8 mouse cellular contexts compared by ENCODE assay signal in the genomic region with DNA sequence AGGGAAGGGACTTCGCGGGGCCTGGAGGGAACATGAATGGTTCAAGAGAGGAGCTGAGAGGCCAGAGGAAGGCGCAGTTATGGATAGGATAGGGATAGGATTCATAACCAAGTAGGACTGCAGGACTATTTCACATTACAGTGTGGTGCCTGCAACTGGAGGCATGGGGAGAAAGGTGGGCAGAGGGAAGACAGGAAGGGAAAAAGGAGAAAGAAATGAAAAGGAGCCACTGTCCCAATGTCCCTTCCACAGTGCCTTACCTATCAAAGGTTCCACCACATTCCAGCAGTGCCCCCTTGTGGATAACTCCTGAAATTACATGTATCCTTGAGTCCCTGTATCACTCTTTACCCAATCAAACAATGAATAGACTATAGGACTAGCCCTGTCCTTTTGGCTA.
DNase-seq lines count a peak whose midpoint lies in the region; ATAC-seq and TF ChIP-seq lines count a peak whose summit lies in the region.

No protein-coding gene starts in this region.

- 90% methylated on average over 3 of the region's 3 CpGs for WGBS in embryonic facial prominence, embryonic 10.5 days
- WGBS in hindbrain, embryonic 14.5 days = 97% methylated on average over 3 of the region's 3 CpGs
- WGBS in midbrain, embryonic 12.5 days = 94% methylated on average over 3 of the region's 3 CpGs

- H3K4me3 ChIP-seq in left cerebral cortex, adult 2 months = no peak overlapping the region
- no peak overlapping the region for H3K4me3 ChIP-seq in embryonic facial prominence, embryonic 10.5 days
- H3K4me3 ChIP-seq in hindbrain, embryonic 14.5 days (replicated peaks; ENCODE audit: low read length) = no peak overlapping the region
- H3K4me3 ChIP-seq in midbrain, embryonic 12.5 days = no peak overlapping the region

- DNase-seq in left cerebral cortex, adult 2 months (ENCODE audit: extremely low spot score in 1 of 2, low spot score in 2 of 2) = peak; percentile 33 to 47
- DNase-seq in left cerebral cortex, adult 11 months (ENCODE audit: low spot score) = no peak
- DNase-seq in adipocyte (ENCODE audit: low spot score) = peak; percentile 92
- peak; percentile 54 for DNase-seq in embryonic facial prominence, embryonic 10.5 days (ENCODE audit: low spot score)
- DNase-seq in hindbrain, embryonic 14.5 days (ENCODE audit: low spot score) = peak; percentile 83
- peak; percentile 21 for DNase-seq in left cerebral cortex, postnatal 4 days
- DNase-seq in thymus, postnatal 0 days (ENCODE audit: low spot score) = peak; percentile 69

- no peaks in the 10 kb centered on the region for H3K9me3 ChIP-seq in embryonic facial prominence, embryonic 10.5 days
- no peaks in the 10 kb centered on the region for H3K9me3 ChIP-seq in hindbrain, embryonic 14.5 days (ENCODE audit: control insufficient read depth, low read length)
- H3K9me3 ChIP-seq in midbrain, embryonic 12.5 days = no peaks in the 10 kb centered on the region

- intact Hi-C loops in left cerebral cortex, adult 2 months (cut with DNase I) = loop anchor here (1.0 to 5.0 kb wide), 3 partner anchors 196 to 343 kb away; a partner anchor contains a TSS
- intact Hi-C loops in left cerebral cortex, postnatal 4 days (cut with DNase I) = loop anchor here (5.0 to 10.0 kb wide), 2 partner anchors 311 to 1603 kb away; a partner anchor contains a TSS

- peak; percentile 83 for ATAC-seq in hindbrain, embryonic 14.5 days (ENCODE audit: low FRiP score)
- peak; percentile 81 for ATAC-seq in midbrain, embryonic 12.5 days (ENCODE audit: low FRiP score, low read depth)

- no peaks in the 10 kb centered on the region for H3K27me3 ChIP-seq in embryonic facial prominence, embryonic 10.5 days (replicated peaks; ENCODE audit: low read depth, poor library complexity, severe bottlenecking)
- no peaks in the 10 kb centered on the region for H3K27me3 ChIP-seq in hindbrain, embryonic 14.5 days (ENCODE audit: control insufficient read depth, insufficient read depth, low read length)
- no peaks in the 10 kb centered on the region for H3K27me3 ChIP-seq in midbrain, embryonic 12.5 days

- H3K27ac ChIP-seq in left cerebral cortex, adult 2 months = no peak overlapping the region
- no peak overlapping the region for H3K27ac ChIP-seq in embryonic facial prominence, embryonic 10.5 days (replicated peaks)
- H3K27ac ChIP-seq in hindbrain, embryonic 14.5 days = no peak overlapping the region
- no peak overlapping the region for H3K27ac ChIP-seq in midbrain, embryonic 12.5 days (replicated peaks)

- no peak overlapping the region for H3K4me2 ChIP-seq in hindbrain, embryonic 14.5 days (replicated peaks)
- no peak overlapping the region for H3K4me2 ChIP-seq in midbrain, embryonic 12.5 days (replicated peaks)

- H3K36me3 ChIP-seq in embryonic facial prominence, embryonic 10.5 days (replicated peaks) = peaks cover 66% of the 10 kb centered on the region
- no peaks in the 10 kb centered on the region for H3K36me3 ChIP-seq in hindbrain, embryonic 14.5 days (replicated peaks; ENCODE audit: control insufficient read depth, insufficient read depth)
- no peaks in the 10 kb centered on the region for H3K36me3 ChIP-seq in midbrain, embryonic 12.5 days

- no peak overlapping the region for H3K9ac ChIP-seq in hindbrain, embryonic 14.5 days
- no peak overlapping the region for H3K9ac ChIP-seq in midbrain, embryonic 12.5 days (replicated peaks)

- no peaks in the 10 kb centered on the region for H3K4me1 ChIP-seq in embryonic facial prominence, embryonic 10.5 days
- no peaks in the 10 kb centered on the region for H3K4me1 ChIP-seq in hindbrain, embryonic 14.5 days (replicated peaks; ENCODE audit: control insufficient read depth, insufficient read depth, low read length)
- no peaks in the 10 kb centered on the region for H3K4me1 ChIP-seq in midbrain, embryonic 12.5 days

- peak; percentile 85 for TF ChIP-seq CTCF in left cerebral cortex, adult 2 months (IDR thresholded peaks at IDR 0.05)
